Mouse (Mus musculus) ES-CJ7 (cell line): ENCODE data around the gene Atad3a.

Source experiments
- DNase-seq: peaks from one replicate; pipeline ENCODE4 v3.0.0; 2011; ENCODE audit warnings: low read depth, low spot score

The Atad3a gene

DNA sequence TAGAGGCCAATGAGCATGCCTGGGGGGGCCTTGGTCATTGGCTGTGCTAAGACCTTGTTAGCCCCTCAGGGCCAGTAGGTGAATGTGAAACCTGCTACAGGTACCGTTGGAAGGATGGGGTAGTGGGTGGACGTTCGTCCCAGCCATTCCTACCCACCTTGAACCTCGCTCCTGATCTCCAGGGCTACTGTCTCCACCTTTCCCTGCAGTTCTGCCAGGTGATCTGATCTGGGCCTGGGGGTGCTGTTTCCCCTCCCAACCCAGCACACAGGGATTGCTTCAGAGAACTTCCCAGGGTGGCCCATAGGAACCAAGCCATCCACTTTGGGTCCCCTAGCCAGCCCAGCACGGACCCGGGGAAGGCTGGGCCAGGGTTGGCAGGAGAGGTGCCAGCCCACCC lies 21.7 kb downstream of the Atad3a start:
- no peak for DNase-seq

DNA sequence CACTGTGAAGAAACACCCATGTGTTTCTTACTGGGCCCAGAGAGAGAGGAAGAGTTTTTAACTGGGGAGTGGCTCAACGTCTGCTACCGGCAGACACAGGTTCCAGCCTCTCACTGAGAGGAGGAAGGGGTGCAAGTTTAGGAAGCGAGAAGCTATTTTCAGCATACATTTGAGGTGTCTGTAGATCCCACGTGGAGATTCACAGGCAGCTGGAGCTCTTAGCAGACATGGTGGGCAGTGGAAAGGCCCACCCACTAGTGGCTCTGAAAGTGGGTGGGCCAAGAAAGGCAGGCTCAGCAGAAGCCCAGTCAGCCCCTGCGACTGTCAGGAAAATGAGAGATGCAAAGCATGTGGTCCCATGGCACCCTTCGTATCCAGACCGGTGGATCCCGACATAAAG lies 22.6 kb downstream of the Atad3a start:
- no peak for DNase-seq

DNA sequence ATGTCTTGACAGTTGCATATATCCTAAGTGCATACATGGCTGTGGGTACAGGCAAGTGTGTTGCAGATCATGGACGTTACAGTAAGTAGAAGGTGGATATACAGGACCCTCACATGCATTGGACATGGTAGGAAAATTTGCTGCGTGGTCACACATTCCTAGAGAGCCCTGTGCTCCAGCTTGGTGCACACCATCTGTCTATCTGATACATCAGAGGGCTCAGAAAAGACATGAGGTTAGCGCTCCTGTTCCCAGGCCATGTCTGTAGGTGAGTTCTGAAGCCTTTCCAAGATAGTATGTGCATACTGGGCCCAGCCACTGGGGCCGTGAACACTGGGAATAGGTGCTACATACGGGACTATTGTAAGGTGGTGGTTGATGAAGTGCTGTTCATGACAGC lies 24.5 kb downstream of the Atad3a start:
- no peak for DNase-seq

DNA sequence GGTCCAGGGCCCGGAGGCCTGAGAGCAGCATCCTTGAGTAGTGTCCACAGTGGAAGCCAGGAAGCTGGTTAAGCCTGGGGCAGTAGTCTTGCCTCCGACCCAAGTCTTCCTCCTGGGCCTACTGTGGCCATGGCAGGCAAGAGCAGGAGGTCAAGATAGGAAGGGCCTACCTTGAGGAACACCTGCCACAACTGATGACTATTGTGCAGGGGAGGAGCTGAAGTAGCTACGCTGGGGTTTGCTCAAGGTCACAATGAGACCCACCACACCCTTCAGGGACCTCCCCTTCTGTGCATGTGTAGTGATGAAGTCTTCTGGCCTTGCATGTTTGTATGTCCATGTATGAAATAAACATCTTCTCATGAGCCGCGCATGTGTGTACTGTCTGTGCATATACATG lies 25.1 kb downstream of the Atad3a start:
- DNase-seq: peak; percentile 45

DNA sequence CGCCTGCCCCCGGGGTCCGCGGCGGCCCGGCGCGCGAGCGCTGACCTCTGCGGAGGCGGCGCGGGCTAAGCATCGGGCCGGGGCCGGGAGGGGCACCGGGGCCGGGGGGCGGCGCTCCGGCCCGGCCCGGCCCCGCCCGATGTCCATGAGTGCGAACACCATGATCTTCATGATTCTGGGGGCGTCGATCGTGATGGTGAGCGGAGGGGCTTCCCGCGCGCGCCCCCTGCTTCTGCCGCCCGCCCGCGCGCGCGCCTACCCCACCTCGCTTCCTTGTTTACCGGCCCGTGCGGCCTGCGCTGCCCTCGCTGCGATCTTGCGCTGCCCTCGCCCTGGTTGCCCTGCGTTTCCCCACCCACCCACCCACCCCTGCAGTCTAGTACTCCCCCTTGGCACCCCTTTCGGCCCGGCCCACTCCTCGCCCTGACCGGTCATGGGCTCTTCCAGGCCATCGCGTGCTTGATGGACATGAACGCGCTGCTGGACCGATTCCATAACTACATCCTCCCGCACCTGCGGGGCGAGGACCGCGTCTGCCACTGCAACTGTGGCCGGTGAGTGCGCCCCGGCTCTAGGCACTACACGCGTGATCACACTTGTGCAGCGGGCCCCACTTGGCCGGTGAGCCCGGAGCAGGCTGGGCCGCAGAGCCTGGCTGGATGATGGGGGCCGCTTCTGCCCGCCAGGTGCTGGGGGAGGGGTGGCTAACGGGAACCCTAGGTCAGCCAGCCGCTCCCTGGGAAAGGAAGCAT lies 25.8 kb downstream of the Atad3a start:
- DNase-seq: no peak

DNA sequence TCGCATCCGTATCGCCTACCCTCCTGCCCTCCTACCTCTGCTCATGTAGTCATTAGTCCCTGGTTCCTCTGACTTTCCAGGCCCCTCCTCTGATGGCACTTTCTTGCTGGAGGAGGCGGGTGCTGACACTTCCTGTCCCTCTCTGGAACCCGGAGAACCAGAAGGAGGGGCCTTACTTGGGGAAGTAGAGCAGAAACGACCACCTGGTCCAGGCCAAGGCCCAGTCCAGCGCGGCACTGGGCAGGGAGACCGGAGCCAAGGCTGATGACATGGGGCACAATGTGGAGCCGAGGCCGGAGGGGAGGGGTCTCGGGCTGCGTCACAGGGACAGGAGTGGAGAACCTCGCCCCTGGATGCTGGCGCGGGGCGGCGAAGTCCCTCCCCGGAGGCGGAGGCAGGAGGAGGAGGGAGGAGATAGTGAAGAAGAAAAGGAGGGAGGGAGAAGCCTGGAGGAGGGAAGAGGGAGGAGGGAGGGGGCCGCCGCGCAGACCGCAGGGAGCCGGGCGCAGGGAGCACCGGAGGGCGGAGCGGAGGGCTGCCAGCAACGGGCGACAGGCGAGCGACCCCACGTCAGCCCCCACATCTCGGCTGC lies 26.4 kb downstream of the Atad3a start, which contains the start of gene Tmem240:
Gene Tmem240 (plus strand): TSS at position 451 of the 592 bp plus-strand sequence.
- peak; percentile 87 for DNase-seq

DNA sequence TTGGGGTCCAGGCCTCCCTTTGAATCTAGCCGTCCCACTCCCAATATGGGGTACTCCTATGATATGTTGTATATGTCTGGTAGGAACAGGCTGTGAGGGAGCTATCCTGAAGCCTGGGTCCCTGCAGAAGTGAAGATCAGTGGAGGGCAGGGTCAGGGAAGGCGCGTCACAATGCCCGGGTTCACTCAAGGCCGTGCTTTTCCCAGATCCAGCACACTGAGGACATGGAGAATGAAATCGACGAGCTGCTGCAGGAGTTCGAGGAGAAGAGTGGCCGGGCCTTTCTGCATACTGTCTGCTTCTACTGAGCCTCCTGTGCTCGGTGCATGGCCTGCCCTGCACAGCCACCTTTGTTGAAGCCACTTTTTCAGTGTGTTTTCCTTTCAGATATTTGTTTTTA lies 27.6 kb downstream of the Atad3a start:
- no peak for DNase-seq

DNA sequence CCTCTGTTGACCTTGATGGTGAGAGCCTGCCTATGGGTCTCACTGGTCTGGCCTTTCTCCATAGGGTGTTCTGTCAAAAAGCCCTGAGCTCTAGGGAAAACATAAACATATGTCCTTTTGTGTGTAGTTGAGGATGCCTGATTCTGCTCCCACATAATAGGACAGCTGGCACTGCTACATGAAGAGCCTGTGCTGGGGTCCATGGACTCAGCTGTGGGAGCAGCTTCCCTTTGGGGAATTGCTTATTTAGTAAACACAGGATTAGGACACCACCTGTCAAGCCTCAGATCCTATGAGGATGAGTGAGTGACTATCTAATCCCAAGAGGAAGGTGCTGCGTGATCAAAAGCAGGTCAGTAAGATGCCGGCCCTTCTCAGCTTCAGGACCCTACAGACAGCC lies 32.9 kb downstream of the Atad3a start:
- no peak for DNase-seq

DNA sequence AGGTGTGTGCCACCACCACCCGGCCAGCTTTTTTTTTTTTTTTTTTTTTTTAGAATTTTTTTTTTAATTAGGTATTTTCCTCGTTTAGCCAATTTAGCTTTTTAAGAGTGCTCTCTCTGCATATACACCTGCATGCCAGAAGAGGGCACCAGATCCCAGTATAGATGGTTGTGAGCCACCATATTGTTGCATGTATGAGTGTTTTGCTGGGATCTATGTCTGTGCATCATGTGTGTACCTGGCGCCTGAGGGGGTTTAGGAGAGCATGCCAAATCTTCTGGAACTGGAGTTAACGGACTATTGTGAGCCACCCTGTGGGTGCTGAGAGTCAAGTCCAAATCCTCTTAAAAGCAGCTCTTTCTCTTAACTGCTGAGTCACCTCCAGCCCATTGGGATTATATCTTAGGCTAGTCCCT lies 39.2 kb downstream of the Atad3a start:
- peak; percentile 57 for DNase-seq

DNA sequence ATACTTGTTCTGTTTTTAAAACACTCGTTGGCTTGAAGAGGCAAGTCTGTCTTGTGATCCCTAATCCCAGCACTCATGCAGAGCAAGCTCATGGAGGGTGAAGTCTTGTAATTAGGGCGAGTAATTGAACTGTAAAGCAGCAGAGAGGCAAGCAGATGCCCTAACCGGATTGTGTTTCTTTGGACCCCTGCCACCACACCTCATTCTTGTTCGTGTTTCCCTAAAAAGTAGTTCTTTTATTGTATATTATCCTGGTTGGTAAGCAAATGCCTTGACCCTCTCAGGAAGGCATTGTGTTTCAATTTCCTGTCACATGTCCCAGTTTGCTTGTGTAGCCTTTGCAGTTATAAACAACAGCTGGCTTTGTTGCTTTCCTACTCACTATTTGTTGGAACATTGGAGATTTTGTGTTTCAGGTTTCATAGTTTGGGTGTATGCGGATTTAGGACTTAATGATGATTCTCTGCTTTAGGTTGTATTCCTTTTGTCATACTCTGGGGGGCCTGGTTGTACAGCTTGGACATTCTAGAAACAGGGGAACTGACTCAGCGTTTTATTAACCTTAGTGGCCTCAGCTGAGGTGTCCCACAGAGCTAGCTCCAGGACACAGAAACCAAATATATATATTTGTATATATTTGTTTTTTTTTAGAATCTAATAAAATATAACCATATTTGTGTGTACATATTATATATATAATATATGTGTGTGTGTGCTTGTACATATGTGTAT lies 50.2 kb downstream of the Atad3a start:
- DNase-seq: no peak

DNA sequence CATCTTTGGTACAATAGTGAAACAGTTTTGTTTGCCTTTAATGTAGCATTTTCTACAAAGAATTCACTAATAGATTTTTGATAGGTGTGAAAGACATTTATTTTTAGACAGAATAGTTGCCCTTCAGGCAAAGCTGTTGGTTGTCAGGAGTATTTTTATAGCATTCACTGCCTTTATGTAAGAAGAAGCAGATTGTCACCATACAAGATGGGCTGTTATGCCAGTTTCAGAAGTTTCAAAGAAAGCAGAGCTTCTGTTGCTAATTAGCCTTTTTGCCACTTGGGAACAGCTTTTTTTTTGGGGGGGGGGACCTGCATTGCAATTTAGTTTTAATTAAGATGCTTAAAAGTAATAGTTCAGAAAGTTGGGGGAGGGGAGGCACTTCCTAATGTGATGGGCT lies 51.9 kb downstream of the Atad3a start:
- no peak for DNase-seq

DNA sequence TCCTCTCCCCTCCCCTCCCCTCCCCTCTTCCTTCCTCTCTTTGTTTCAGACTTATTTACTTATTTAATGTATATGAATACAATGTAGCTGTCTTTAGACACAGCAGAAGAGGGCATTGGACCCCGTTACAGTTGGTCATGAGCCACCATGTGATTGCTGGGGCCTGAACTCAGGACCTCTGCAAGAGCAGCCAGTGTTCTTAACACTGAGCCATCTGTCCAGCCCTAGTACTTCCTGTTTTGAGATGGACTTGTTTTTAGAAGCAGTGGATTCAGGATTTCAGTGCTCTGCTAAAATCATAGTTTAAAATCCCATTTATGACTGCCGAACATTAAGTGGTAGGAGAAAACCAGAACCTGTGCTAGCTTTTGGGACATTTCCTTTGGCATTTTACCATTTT lies 52.3 kb downstream of the Atad3a start:
- DNase-seq: no peak

DNA sequence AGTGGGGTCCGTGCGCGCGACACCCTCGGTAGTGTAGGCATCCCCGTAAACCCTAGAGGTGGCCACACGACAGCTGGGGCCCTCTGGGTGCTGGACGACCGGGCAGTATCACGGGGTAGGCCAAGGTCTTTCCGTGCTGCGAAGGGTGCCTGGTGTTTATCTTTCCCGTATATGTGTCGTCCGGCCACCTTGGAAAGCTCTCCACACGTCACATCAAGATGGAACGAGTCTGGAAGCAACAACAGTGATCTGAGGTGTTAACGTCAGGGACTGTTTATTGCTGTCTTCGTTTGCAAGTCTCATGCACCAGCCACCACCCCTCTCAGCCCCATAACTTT lies 55.3 kb downstream of the Atad3a start:
- peak; percentile 47 for DNase-seq

DNA sequence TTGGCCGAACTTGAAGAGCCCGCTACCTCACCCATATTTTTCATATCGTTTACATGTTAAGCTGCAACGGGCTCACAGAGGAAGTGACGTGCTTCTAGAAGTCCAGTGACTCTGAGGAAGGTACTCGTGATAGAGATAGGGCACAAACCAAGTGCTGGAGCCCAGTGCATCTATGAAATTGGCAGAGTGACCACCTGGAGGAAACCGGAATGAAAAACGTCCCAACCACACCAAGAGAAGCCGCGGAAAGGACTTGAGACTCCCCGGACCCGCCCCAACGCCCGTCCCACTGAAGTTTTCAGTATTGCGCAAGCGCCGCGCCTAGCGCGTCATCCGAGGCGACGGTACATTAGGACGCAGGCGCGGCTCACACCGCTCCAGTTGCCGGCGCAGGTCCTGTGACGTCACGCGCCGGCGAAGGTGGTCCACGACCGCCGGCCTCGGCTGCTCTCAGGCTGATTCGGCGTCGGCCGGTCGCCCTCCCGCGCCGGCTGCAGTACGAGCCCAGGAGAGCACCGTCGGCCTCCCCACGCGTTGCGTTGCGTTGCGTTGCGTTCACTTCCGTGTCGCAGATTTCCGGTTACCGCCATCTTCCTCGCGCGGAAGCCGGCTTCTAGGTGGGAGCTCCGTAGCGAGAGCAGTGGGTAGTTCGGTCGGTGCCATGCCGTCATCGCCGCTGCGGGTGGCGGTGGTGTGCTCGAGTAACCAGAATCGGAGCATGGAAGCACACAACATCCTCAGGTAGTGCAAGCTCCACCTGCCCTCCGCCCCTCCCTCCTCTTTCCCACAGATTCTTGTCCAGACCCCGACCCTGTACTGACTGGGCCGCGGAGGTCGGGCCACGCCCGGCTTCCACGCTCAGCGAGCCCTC lies 55.9 kb downstream of the Atad3a start, which contains the start of gene Ssu72:
Gene Ssu72 (plus strand): TSS at position 80 of the 871 bp plus-strand sequence.
- DNase-seq: peak; percentile 96

DNA sequence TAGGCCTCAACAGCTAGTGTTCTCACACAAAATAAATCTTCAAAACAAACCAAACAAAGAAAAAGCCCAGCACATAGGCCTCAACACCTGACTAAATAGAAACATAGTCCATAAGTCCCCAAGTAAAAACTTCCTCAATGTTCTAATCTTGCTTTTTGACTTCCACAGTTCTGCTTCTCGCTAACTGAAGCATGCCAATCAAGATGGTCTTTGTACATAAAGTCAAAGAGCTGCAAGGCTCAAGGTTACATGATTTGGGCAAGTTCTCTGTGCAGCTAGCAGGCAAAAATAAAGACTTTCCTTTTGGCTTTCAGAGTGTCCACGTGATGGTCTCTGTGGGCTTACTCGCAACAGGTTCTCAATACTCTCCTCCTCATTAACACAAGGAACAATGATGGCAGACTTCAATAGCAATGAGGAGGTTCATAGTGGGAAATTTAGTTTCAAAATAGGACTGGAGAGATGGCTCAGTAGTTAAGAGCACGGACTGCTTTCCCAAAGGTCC lies 57.4 kb downstream of the Atad3a start:
- no peak for DNase-seq

DNA sequence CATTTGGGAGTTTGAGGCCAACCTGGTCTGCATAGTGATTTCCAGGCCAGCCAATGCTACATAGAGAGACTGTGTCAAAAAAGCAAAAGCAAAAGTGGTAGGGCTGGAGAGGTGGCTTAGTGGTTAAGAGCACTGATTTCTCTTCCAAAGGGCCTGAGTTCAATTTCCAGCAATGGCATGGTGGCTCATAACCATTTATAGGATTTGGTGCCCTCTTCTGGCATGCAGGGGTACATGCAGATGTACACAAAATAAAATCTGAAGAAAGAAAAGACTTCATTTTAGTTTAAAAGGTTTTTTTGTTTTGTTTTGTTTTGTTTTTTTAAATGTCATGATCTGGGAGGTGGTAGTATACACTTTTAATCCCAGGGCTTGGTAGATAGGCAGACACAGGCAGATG lies 60.5 kb downstream of the Atad3a start:
- DNase-seq: peak; percentile 48

DNA sequence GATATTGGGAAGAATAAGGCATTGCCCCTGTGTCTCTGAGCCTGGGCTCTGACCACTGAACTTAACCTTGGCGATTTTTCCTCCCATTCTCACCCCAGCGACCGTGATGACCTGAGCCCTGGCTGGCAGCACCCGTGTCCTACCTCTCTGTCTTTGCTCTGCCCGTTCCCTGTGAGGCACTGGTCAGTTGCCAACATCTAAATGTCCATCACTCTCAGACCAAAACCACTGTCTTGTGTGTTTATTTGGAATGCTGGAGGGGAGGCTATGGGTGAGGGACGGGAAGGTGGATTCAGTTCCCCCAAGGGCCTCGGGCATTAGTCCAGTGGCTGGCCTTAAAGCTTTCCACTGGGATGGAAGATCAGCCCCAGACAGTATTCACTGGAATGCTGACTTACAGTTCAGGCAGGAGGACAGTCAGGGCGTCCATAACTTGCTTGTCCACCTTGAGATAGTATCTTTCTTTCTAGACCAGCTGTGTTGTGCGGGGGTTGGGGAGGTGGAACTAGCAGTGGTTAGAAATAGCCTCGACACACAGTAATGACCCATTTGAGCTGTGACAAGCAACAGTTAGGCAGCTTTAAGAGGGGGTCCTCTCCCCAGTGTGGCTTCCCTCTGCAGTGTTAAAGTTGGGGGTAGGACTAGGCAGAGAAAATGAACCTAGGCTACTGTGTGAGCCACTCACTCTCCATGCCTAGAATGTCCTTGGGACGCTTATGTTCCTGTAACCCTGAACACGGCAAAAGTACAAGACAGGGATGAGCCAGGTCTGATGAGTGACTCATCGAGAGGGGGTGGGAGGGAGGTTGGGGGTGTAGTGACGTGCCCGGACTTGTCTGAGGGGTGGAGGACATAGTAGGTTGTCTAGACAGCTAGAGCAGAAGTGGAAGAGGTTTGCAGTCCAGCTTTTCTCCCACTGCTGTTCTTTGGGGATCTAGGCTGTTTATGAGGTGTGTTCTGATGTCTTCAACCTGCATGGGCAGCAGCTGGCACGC lies 64.3 kb downstream of the Atad3a start:
- peak; percentile 82 for DNase-seq

DNA sequence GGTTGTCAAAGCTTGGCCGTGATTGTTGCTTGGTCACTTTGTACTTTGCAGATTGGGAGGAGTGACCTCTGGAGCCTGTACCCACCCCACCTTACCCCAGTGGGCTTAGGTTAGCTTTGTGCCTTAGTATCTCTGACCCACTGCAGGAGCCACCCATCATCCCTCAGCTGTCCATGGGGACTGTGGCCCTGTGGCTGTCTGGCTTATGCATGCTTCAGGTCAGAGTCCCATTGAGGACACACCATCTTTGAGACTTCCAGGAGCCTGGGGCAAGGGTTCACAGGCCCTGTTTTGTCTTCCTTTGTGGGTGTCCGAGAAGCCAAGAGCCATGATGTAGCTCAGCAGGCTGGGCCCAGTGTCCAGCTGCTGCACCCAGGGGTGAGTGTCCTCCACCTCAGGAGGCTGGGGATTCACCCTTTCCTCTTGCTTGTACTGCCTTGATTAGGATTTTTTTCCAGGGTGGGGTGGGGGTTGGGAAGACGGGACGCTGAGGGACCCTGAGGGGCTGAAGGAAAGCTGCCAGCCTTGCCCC lies 65.3 kb downstream of the Atad3a start:
- no peak for DNase-seq

DNA sequence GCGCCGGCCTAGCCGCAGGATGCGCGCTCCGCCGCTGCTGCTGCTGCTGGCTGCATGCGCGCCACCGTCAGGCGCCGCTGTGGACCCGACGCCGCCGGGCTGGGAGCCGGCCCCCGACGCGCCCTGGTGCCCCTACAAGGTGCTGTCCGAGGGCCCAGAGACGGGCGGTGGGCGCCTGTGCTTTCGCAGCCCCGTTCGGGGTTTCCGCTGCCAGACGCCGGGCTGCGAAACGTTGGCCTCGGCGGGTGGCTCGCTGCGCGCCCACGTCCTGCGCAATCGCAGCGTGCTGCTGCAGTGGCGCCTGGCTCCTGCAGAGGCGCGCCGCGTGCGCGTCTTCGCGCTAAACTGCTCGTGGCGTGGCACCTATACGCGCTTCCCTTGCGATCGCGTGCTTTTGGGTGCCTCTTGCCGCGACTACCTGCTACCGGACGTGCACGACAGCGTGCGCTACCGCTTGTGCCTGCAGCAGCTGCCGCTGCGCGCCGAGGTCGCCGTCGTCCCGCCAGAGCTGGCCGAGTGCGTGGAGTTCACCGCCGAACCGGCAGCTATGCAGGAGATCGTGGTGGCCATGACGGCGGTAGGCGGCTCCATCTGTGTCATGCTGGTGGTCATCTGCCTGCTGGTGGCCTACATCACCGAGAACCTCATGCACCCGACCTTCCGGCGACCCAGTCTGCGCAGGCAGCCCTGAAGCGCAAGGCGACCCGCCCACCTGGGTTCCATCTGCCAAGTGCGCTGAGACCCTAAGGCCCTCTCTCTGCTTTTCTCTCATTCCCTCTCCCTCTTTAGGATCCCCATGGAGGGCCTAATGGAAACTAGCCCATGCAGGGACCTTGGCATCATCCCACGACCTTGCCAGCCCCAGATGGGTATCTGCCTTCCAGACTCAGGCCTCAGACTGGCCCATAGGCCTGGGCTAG lies 66.2 kb downstream of the Atad3a start:
- peak; percentile 74 for DNase-seq
